Mouse (Mus musculus): ENCODE results near the gene Serinc4.
"Not testable (repeated sequence)": the region's sequence is repeated elsewhere in the genome, so short reads cannot be mapped to it uniquely, and the experiment has no call there.

Gene Serinc4

DNA sequence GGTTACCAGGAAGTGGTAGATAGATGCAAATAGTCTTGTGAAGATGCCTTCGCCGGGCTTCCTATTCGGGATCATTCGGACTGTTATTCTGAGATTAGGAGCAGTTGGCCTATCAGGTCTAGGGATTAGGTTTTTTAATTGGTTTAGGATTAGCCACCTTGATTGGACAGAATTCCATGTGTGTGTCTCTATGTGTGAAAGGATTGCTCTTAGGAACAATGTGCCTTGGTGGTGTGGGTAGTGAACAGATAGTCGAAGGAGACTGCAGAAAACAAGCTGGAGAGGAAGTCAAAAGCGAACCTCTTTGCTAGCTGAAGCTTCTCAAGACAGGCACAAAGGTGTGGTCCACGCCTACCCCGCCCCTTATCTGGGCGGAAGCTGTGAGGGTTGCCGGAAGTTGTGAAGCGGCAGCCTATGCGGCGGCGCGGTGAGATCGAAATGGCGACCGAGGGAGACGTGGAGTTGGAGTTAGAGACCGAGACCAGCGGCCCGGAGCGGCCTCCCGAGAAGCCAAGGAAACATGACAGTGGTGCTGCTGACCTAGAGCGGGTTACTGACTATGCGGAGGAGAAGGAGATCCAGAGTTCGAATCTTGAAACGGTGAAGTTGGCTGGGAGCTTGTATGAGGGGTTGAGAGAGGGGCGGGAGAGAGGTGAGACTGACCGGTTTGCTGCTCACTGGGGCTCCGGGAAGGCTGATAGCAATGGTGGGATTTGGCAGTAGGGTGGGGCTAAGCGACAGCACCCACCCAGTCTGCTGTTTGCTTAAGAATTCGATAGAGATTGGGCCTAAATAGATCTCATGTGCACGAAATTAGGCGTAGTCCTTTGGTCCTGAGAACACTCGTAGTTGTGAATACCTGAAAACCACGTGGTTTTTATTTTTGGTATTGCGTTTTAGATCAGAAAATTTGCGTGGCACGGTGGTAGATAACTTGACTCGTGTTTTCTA, at the start of gene Serinc4:
Serinc4 (minus strand) TSS at position 90 of the 951 bp plus-strand sequence.
- DNase-seq (ENCODE audit: low spot score): peak; percentile 62

DNA sequence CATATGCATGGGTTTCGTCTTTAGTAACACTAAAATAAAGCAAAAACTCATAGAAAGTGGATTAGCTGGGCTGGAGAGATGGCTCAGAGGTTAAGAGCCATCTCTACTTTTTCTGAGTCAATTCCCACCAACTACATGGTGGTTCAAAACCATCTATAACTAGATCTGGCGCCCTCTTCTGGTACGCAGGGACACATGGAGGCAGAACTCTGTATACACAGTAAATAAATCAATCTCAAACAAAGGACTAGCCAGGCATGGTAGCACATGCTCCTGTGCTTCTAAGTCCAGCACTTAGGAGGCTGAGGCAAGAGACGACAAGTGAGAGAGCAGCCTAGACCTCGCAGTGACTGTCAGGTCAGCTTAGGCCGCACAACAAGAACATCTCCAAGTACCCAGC, 45.0 kb upstream of the Serinc4 start:
- not testable (repeated sequence) for DNase-seq (ENCODE audit: low spot score)

GRCm38 (mm10) chr2:121484403-121484802, 27.8 kb upstream of the Serinc4 start:
- not testable (repeated sequence) for DNase-seq (ENCODE audit: low spot score)

DNA sequence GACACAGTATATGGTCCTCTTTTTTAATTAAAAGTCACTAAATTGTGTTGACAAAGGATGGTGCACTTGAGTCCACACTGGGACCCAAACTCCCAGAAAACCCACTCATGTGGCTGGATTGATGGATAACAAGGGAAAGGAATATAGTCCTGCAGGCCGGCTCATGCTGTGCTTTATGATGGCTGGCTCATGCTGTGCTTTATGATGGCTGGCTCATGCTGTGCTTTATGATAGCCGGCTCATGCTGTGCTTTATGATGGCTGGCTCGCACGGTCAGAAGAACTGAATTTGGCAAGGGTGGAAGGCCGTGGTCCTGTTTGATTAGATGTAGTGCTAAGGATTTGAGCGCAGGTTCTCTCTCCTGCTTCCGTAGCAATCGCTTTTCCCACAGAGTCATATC, 27.0 kb upstream of the Serinc4 start:
- DNase-seq (ENCODE audit: low spot score): no peak

- DNase-seq (ENCODE audit: low spot score): not testable (repeated sequence)
Measured at GRCm38 (mm10) chr2:121480916-121481315, 24.3 kb upstream of the Serinc4 start.

- DNase-seq (ENCODE audit: low spot score): no peak
Measured at GRCm38 (mm10) chr2:121480498-121480897, 23.9 kb upstream of the Serinc4 start.

DNA sequence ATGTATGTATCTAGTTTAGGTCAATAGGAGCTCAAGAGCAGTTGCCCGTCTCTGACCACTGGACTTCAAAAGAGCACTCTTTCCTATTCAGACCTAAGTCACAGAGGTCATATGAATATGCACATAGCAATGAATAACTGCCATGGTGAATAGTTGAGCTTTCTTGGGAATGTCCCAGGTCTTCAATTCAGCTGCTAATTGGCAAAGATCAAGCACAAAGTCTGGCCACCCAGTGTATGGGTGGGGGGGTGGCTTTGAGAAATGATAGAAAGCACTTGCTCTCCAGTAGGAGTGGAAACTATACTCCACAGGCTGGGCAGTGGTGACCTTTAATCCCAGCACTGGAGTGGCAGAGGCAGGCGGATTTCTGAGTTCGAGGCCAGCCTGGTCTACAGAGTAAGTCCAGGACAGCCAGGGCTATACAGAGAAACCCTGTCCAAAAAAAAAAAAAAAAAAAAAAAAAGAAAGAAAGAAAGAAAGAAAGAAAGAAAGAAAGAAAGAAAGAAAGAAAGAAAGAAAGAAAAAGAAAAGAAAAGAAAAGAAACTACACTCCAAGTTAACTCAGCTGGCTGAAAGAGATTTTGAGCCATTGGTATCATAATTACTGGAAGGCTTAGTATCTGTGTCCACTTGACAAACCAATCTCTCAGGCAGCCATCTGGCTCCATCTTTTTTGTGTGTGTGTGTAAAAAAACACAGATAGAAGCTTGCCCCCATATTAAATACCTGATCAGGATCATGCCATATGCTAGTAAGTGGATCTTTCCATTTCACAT, 21.1 kb upstream of the Serinc4 start:
- no peak for DNase-seq (ENCODE audit: low spot score)

DNA sequence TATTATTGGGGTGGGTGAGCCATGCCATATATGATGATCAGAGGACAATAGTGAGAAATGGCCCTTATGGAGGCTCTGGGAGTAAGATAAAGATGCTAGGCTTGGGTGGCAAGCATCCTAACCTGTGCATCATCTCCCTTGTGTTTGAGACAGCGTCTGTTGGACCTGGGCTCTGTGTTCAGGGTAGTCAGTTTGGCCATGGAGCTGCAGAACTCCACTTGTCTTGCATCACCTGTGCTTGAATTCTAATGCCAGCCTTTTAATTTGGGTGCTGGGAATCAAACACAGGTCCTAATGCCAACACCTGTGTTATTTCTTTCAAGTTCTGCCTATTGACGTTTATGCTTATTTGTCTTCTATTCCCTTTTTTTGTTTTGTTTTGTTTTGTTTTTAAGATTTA, 18.7 kb upstream of the Serinc4 start:
- not testable (repeated sequence) for DNase-seq (ENCODE audit: low spot score)

DNA sequence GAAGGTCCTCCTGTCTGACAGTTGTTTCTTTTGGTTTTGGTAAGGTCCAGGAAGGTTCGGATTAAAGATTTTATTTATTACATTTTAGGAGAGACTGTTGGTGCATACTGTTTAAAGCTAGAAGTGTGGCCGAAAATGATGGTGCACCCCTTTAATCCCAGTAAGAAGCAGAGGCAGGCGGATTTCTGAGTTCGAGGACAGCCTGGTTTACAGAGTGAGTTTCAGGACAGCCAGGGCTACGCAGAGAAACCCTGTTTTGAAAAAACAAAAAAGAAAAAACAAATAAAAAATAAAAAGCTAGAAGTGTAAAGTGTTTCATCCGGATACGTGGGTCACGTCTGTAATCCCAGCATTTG, 17.6 kb upstream of the Serinc4 start:
- DNase-seq (ENCODE audit: low spot score): no peak

- peak; percentile 81 for DNase-seq (ENCODE audit: low spot score)
Measured at GRCm38 (mm10) chr2:121473301-121474179, 17.0 kb upstream of the Serinc4 start, which contains the start of gene Mfap1b. Gene Mfap1b, minus strand, starts transcription at chr2:121474067.

DNA sequence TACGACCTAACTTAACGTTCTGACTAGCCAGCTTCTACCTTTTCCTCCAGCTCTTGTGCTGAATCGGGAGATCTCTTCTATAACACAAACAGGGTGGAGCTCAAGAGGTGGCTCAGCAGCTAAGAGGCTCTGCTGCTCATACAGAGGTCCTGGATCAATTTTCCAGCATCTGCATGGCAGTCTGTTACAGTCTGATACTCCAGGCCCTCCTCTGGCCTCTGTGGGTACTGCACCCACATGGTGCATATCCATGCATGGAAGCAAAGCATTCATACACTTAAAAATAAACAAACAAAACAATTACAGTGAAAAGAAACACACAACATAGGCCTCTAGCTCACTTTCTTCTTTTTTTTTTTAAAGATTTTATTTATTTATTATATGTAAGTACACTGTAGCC, 16.2 kb upstream of the Serinc4 start:
- not testable (repeated sequence) for DNase-seq (ENCODE audit: low spot score)

DNA sequence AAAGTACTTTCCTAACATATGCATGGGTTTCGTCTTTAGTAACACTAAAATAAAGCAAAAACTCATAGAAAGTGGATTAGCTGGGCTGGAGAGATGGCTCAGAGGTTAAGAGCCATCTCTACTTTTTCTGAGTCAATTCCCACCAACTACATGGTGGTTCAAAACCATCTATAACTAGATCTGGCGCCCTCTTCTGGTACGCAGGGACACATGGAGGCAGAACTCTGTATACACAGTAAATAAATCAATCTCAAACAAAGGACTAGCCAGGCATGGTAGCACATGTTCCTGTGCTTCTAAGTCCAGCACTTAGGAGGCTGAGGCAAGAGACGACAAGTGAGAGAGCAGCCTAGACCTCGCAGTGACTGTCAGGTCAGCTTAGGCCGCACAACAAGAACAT, 12.4 kb upstream of the Serinc4 start:
- not testable (repeated sequence) for DNase-seq (ENCODE audit: low spot score)

- no peak for DNase-seq (ENCODE audit: low spot score)
Measured at GRCm38 (mm10) chr2:121460071-121460470, 3.5 kb upstream of the Serinc4 start.

GRCm38 (mm10) chr2:121455534-121455933, 1.0 kb downstream of the Serinc4 start:
- DNase-seq (ENCODE audit: low spot score): no peak

- DNase-seq (ENCODE audit: low spot score): no peak
Measured at GRCm38 (mm10) chr2:121453917-121454316, 2.7 kb downstream of the Serinc4 start.

GRCm38 (mm10) chr2:121452990-121453389, 3.6 kb downstream of the Serinc4 start, which contains the start of gene Hypk:
Gene Hypk, plus strand, starts transcription at chr2:121453290.
- DNase-seq (ENCODE audit: low spot score): no peak

- no peak for DNase-seq (ENCODE audit: low spot score)
Measured at GRCm38 (mm10) chr2:121452361-121452760, 4.2 kb downstream of the Serinc4 start.

DNA sequence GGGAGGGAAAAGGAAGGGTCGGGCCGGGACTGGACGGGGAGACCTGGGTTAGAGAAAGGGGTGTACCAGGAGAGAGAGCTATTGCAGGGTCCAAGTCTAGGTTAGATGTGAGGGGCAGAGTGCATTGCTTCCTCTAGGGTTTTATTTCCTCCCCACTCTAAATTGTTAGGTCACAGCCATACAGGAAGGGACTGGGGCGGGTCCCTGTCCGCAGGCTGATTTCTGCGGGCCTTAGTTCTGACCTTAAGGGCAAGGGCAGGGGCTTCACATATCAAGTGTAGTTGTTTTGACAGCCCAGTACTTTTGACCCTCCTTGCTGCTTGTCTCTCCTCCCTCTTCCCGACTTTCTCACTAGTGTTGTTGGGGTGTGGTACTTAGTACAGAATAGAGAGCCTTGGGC, 6.5 kb downstream of the Serinc4 start:
- no peak for DNase-seq (ENCODE audit: low spot score)

- no peak for DNase-seq (ENCODE audit: low spot score)
Measured at GRCm38 (mm10) chr2:121449545-121450011, 7.0 kb downstream of the Serinc4 start.

GRCm38 (mm10) chr2:121448739-121449535, 7.6 kb downstream of the Serinc4 start, which contains the start of gene Serf2:
Gene Serf2, plus strand, starts transcription at chr2:121449195.
- DNase-seq (ENCODE audit: low spot score): peak; percentile 99

- DNase-seq (ENCODE audit: low spot score): no peak
Measured at GRCm38 (mm10) chr2:121448136-121448535, 8.4 kb downstream of the Serinc4 start.
